ENCODE assay signal across 28 mouse cellular contexts in genomic region chr19:43803866-43804265, GRCm38 (mm10). TPM values are rescaled to one million over a fixed set of nuclear protein-coding genes. Genes with fewer than 3 reads are reported as not detected.
A peak's percentile ranks its signal among the peaks of the same experiment; 100 is the strongest.
DNase-seq lines count a peak whose midpoint lies in the region; ATAC-seq and TF ChIP-seq lines count a peak whose summit lies in the region.
"Had no signal": no experiment of that assay in that cellular context is flagged by ENCODE, and none has a peak within 500 bp of the region (broad histone marks: within the 10 kb centered on the region; RNA-seq: fewer than 3 reads in every experiment).

No protein-coding gene starts in this region.

- no peak for TF ChIP-seq CTCF in E14TG2a.4 (conservative IDR thresholded peaks at IDR 0.05; ENCODE audit: low read length)

- peaks cover 6% of the 10 kb centered on the region; the same call in 1 of the 2 replicates for H3K36me3 ChIP-seq in E14TG2a.4 (ENCODE audit: insufficient read depth, low read length)
- H3K36me3 ChIP-seq: embryonic facial prominence, embryonic 10.5 days; embryonic facial prominence, embryonic 12.5 days; forebrain, embryonic 10.5 days; forebrain, embryonic 12.5 days; G1E had no signal

- H3K4me3 ChIP-seq in E14TG2a.4 (replicated peaks; ENCODE audit: low read length) = 0 out of 2 replicates have a peak overlapping the region, but pooled peaks have one; percentile 8
- H3K4me3 ChIP-seq: embryonic facial prominence, embryonic 10.5 days; embryonic facial prominence, embryonic 12.5 days; forebrain, embryonic 10.5 days; forebrain, embryonic 12.5 days had no signal

- H3K4me1 ChIP-seq in E14TG2a.4 (replicated peaks; ENCODE audit: low read depth, low read length) = peaks cover 38% of the 10 kb centered on the region
- H3K4me1 ChIP-seq: embryonic facial prominence, embryonic 10.5 days; embryonic facial prominence, embryonic 12.5 days; forebrain, embryonic 12.5 days had no signal

- peaks cover 6% of the 10 kb centered on the region; the same call in 1 of the 2 replicates for H3K27me3 ChIP-seq in E14TG2a.4 (ENCODE audit: insufficient read depth, low read length)
- H3K27me3 ChIP-seq: CH12.LX; embryonic facial prominence, embryonic 12.5 days; forebrain, embryonic 12.5 days had no signal

- DNase-seq in heart, adult 11 months = peak; percentile 66
- no peak for DNase-seq in heart, postnatal 36 days
- peak; percentile 35 for DNase-seq in ES-CJ7 (ENCODE audit: low read depth, low spot score)
- peak; percentile 36 for DNase-seq in R1 (ENCODE audit: low read depth, low spot score)
- no peak for DNase-seq in frontal cortex, postnatal 25 days (ENCODE audit: low spot score in 2 of 2)
- no peak for DNase-seq in urinary bladder, adult 18-20 months (ENCODE audit: low spot score in 2 of 2)
- DNase-seq: adrenal gland, adult 8-10 months; adrenal gland, postnatal 14 days; adrenal gland, postnatal 36 days; B cell, adult 2 months; cerebellum, adult 11-12 months; cerebellum, adult 2 months; cerebellum, adult 9-10 months; cerebellum, postnatal 10 days; cerebellum, postnatal 25 days had no signal

- no peak for ATAC-seq in erythroid progenitor cell, adult 5-6 weeks (replicated peaks; ENCODE audit: low FRiP score, poor library complexity, severe bottlenecking)
- ATAC-seq: activated CD4-positive, CD25-positive, alpha-beta regulatory T cell, adult 4 months; CD4-positive, CD25-positive, alpha-beta regulatory T cell, adult 4 months; forebrain, embryonic 14.5 days; forebrain, embryonic 16.5 days; Patski had no signal

- no peaks in the 10 kb centered on the region for H3K9me3 ChIP-seq in E14TG2a.4 (ENCODE audit: low read length)
- H3K9me3 ChIP-seq: embryonic facial prominence, embryonic 10.5 days; embryonic facial prominence, embryonic 12.5 days; forebrain, embryonic 10.5 days; forebrain, embryonic 12.5 days; G1E had no signal

- intact Hi-C loops in heart, postnatal 36 days (cut with DNase I) = no loop called here

RNA-seq across cellular contexts. Expression of gene Abcc2, which starts 21.9 kb away (rescaled TPM):
- not detected for total RNA-seq in heart, postnatal 36 days (2021)
- 8.3 TPM in 1 of 2 replicates, not detected in the other for total RNA-seq in erythroid progenitor cell, adult 5-6 weeks (2015; ENCODE audit: low replicate concordance)
- 0.26 TPM in 1 of 2 replicates, not detected in the other for total RNA-seq in erythroid progenitor cell, adult 5-6 weeks (2017; ENCODE audit: low replicate concordance)

RNA-seq across cellular contexts. Expression of gene Cox15, which starts 51.1 kb away (rescaled TPM):
- total RNA-seq in heart, postnatal 36 days (2021) = 10 to 100 TPM; 31.9 to 34.3 TPM
- total RNA-seq in erythroid progenitor cell, adult 5-6 weeks (2015; ENCODE audit: low replicate concordance) = 2.2 and 2.5 TPM in 2 replicates
- 6.2 and 13.8 TPM in 2 replicates for total RNA-seq in erythroid progenitor cell, adult 5-6 weeks (2017; ENCODE audit: low replicate concordance)

RNA-seq across cellular contexts. Expression of gene Cutc, which starts 51.1 kb away (rescaled TPM):
- 10 to 100 TPM; 15.1 to 16.3 TPM for total RNA-seq in heart, postnatal 36 days (2021)
- 5.0 and 10.8 TPM in 2 replicates for total RNA-seq in erythroid progenitor cell, adult 5-6 weeks (2015; ENCODE audit: low replicate concordance)
- total RNA-seq in erythroid progenitor cell, adult 5-6 weeks (2017; ENCODE audit: low replicate concordance) = 1.8 TPM in 1 of 2 replicates, not detected in the other

Comparison
In these comparisons a context has a peak if more than half of its experiments do, and no peak if none do; other contexts are left out.
1. DNase-seq: peak in heart, adult 11 months (single experiment), ES-CJ7 (single experiment) and R1 (single experiment); none in heart, postnatal 36 days (0 of 2), frontal cortex, postnatal 25 days (0 of 2) and urinary bladder, adult 18-20 months (0 of 2).